Mouse (Mus musculus) spleen, postnatal 14 days (tissue): ENCODE data around the gene Olfr23.
"Not testable (repeated sequence)": the region's sequence is repeated elsewhere in the genome, so short reads cannot be mapped to it uniquely, and the experiment has no call there.

Experiments
- DNase-seq, 2 experiments: peaks; one replicate each; pipeline ENCODE4 v3.0.0; 2021 to 2022; ENCODE audit warnings: low spot score in 2 of 2

Olfr23 gene

DNA sequence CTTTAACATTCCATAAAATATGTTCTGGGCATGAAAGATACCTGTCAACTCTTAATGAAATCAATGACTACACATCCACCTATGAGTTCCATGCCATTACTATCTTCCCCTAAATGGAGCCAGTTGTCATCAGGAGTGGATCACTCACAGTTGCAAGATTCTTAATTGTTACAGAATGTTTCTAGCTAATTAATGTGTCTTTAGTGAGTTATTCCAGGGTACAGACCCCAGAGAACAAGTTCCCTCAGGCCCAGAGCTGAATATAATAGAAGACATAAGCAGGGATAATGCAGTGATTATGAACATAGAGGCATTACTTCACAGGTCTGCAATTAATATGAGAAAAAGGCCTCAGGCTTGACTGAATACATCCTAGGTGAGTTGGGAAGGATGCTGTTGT is at the start of gene Olfr23:
TSS of gene Olfr23 (plus strand) at position 301 of the 400 bp plus-strand sequence.
- no peak for DNase-seq

DNA sequence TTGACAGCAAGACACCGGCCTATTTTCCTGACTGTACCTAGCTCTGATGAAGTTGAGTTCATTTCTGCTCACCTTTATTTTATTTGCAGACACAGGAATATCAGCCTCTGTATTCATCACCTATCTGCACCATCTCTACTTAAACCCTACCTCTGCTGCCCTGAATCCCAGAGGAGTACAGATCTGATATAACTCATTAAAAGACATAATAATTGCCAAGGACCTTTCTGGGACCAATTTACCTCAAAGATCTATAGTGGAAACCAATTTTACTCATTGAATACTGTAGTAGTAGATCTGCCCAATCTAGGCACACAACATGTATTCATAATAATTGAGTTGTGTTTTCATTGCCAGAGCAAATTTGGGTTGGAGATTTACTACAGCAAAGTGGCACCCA is 45.8 kb upstream of the Olfr23 start, which contains the start of gene Olfr394:
TSS of gene Olfr394 (minus strand) at position 101 of the 400 bp plus-strand sequence.
- DNase-seq: no peak

DNA sequence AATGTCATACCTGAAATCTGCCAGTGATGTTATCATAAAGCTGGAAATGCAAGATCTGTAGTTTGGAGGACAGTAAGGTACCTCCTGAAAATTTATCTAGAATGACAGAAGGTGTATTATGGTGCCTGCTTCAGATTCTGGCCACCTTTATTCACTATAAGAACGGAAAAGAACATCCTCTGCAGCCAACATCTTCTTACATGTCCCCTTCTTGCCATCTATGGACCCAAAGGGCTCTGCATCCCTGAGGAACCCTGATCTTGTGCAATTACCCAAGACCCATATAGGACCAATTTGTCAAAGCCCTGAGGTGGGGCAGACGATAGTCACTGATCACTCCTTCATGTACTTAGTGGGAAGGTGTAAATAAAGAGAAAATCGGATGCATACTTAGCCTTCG is 27.3 kb upstream of the Olfr23 start, which contains the start of gene Olfr395:
TSS of gene Olfr395 (minus strand) at position 101 of the 400 bp plus-strand sequence.
- DNase-seq: not testable (repeated sequence)

DNA sequence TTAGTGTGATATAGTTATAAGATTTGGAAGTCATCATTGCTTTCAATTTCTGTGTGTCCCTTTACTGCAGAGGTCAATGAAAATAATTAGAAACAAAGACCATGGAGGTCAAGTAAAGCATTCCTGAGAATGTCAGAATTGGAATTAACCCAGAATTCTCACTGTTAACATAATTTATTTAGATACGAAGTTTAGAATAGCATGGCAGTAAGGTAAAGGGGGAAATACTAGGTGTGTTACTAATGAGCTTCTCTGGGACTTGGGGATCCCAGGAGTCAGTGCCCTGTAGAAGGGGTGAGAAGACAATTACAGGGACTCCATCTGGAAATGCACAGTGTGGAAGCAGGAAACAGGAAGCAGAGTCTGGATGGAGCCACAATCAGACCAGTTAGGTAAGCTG is 24.0 kb downstream of the Olfr23 start, which contains the start of gene Olfr397:
TSS of gene Olfr397 (plus strand) at position 301 of the 400 bp plus-strand sequence.
- no peak for DNase-seq

DNA sequence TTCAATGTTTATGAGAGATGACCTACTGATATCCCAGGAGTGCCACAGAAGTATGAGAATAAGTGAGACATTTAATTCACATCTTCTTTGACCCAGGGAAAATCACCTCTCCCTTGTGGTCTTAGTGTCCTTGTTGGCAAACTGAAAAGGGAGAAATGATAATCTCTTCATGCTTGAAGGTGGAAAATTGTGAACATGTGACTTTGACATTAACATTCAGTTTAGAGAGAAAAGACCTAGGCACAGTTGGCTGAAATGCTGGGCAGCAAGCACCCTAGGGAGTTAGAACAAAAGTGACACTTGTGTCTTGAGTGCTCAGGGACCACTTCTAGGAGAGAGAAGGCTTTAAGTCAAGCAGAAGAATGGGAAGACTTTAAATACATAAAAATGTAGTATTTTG is 53.8 kb downstream of the Olfr23 start, which contains the start of gene Olfr398:
TSS of gene Olfr398 (minus strand) at position 101 of the 400 bp plus-strand sequence.
- no peak for DNase-seq
